Mouse (Mus musculus): Measurements from ENCODE around the gene Fam173b.

Gene Fam173b

GRCm38 (mm10) chr15:31587789-31588188 lies 13.9 kb upstream of the Fam173b start:
- DNase-seq (ENCODE audit: low spot score) = no peak

GRCm38 (mm10) chr15:31588989-31589640 lies 12.5 kb upstream of the Fam173b start:
- DNase-seq (ENCODE audit: low spot score) = no peak

DNA sequence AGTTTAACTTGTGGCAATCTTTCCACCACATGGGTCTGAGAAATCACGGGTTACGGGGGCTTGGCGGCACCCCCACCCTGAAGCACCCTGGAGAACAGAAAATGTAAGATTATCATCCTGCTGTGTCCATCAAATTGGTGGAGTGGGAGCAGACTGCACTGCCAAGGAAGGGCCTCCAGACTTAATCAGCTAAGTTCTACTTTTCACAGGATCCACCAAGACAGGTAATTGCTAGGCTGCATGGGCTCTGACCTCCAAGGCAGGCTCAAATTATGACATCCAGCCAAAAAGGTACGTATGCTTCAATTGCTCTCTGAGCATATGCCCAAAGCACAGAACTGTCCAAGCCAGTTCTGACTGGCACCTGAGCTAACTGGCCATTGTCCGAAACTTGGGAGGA lies 11.5 kb upstream of the Fam173b start:
- no peak for DNase-seq (ENCODE audit: low spot score)

DNA sequence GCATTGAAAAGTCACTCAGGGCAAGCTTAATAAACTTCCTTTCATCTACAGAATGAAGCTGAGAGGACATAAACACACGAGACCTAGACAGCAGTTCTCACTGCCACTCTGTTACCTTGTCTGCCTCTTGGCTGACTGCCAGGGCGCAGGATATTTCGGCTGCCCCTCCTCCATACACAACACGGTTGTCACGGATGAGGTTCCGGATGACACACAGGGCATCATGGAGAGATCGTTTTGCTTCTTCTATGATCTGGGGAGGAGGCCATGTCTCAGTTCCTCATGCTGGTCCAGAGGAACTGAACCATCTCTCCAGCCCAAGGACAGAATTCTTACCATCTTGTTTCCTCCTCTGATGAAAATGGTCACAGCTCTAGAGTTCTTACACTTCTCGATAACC lies 9.1 kb upstream of the Fam173b start:
- DNase-seq (ENCODE audit: low spot score) = no peak

GRCm38 (mm10) chr15:31594260-31594659 lies 7.4 kb upstream of the Fam173b start:
- DNase-seq (ENCODE audit: low spot score) = no peak

DNA sequence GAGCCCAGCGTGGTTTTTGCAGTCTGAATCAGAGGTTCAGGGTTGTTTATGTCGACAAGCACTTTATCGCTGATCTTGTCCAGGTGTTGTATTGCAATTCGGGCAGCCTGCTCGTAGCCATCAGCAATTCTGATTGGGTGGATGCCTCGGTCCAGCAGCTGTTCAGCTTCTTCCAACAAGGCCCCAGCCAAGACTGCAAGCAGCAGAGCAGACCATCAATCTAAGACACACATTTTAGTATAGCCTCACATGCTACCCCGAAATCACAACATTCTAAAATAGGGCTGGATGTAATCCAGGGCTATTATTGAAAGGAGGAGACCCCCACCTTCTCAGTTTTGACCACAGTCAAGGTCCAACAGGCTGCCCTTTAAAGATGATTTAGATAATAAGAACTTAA lies 6.0 kb upstream of the Fam173b start:
- no peak for DNase-seq (ENCODE audit: low spot score)

DNA sequence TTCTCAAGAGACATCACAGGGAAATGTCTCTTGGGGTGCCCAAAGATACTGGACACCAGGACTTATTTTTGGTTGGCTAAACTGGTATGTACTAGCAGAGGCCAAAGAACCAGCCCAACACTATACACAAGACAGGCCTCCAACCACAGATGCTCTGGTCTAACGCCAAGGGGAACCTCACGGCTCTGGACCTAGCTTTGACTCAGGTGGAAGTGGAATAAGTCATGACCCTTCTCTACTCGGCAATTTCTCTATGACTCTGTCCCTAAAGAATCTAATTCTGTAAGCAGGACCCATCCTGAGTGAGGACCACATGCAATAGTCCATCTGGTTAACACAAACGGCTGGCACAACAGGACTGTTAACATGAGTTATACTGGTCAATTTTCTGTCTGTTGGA lies 1.8 kb upstream of the Fam173b start:
- DNase-seq (ENCODE audit: low spot score) = no peak

DNA sequence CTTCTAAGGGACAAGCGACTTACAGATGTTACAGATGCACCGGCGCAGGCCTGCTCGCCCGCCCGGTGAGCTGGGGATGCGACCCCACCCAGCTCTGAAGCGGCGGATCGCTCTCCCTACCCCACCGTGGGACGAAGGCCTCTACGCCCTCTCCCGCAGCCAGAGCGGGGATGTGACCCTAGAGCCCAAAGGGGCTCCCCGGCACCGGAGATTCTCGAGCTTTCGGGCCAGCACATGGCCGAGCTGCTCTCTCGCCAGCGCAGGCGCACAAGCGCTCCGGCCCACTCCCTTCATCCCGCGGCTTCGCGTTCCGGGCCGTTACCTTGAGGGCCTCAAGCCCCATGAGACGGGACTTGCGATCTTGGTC lies 390 bp upstream of the Fam173b start:
- DNase-seq (ENCODE audit: low spot score) = no peak

DNA sequence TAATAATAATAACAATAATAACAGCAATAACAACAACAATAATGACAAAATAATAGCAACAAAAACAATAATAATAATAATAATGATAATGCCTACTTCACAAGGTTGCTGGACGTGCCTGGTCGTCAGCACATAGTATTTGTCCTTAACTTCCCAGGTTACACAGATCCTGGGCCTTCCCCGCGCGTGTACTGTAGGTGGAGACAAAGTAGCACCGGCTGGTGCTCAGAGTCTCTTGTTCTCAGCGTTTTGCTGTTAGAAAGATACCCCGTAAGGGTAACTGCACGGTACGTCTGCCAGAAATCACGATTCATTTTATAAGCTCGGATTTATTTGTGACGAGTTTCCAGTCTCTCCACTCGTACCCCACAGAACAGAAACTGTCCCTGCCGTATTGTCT lies 774 bp downstream of the Fam173b start:
- peak; percentile 76 for DNase-seq (ENCODE audit: low spot score)

- no peak for DNase-seq (ENCODE audit: low spot score)
Measured at GRCm38 (mm10) chr15:31603113-31603512, 1.5 kb downstream of the Fam173b start.

GRCm38 (mm10) chr15:31606821-31607220 lies 5.2 kb downstream of the Fam173b start:
- DNase-seq (ENCODE audit: low spot score) = no peak

GRCm38 (mm10) chr15:31611027-31611426 lies 9.4 kb downstream of the Fam173b start:
- DNase-seq (ENCODE audit: low spot score) = peak; percentile 61

GRCm38 (mm10) chr15:31611976-31612375 lies 10.3 kb downstream of the Fam173b start:
- no peak for DNase-seq (ENCODE audit: low spot score)

GRCm38 (mm10) chr15:31613826-31614453 lies 12.3 kb downstream of the Fam173b start:
- no peak for DNase-seq (ENCODE audit: low spot score)

DNA sequence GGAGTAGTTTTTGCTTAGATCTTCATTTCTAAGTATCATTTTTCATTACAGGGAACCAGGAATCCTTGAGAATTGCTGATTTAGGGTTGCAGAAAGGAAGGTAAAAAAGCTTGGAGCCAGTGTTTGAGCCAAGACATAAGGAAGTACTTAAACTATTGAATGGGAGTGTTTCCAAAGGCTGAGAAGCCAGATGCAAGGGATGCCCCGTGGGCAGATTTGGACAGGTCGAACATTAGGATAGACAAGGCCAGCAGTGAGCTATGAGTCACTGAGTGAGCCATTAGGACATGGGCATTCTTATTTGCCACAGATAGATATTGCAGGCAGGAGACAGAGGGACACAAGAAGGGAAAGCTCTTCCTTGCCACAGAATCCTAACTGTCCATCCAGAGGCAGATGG lies 13.0 kb downstream of the Fam173b start:
- DNase-seq (ENCODE audit: low spot score) = no peak

- no peak for DNase-seq (ENCODE audit: low spot score)
Measured at GRCm38 (mm10) chr15:31617261-31617660, 15.6 kb downstream of the Fam173b start.

GRCm38 (mm10) chr15:31619521-31619920 lies 17.9 kb downstream of the Fam173b start:
- peak; percentile 13 for DNase-seq (ENCODE audit: low spot score)

DNA sequence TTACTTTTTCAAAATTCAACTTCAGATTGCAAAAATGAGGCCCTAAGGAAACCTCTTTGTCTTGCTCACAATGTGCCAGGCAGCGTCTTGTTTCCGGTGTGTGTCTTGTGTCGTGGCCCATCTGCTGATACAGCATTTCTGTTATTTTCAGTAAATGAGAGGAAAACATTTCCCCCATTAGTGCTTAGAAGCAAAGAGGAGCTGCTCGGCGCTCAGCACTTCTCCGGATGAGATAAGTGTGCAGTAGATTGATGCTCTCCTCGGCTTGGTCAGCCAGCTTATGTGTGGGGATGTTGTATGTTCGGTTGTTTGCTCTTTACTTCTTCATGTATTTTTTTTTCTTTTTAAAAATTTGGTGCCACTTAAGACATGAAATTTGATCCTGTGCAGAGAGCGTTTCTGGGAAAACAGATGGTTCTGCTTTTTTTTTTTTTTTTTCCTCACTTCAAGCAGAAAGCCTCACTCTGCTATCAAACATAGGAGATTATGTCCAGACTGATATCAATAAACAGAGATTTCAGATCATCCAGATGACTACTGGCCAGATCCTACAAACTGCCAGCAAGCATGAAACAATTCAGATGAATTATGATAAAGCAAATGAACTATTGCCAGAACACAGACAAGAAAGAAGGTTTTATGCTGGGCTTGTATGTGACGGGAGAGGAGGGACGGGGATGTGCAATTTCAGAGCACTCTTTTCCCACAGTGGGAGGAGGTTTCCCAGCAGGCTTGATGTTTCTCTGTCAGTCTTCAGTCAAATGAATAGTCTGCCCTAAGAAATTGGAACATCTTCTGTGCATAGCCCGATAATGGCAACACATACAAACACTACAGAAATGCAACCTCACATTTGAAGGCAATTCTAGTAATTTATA lies 25.9 kb downstream of the Fam173b start:
- DNase-seq (ENCODE audit: low spot score) = peak; percentile 7

GRCm38 (mm10) chr15:31628180-31628579 lies 26.5 kb downstream of the Fam173b start:
- no peak for DNase-seq (ENCODE audit: low spot score)

GRCm38 (mm10) chr15:31629556-31629955 lies 27.9 kb downstream of the Fam173b start:
- DNase-seq (ENCODE audit: low spot score) = no peak

DNA sequence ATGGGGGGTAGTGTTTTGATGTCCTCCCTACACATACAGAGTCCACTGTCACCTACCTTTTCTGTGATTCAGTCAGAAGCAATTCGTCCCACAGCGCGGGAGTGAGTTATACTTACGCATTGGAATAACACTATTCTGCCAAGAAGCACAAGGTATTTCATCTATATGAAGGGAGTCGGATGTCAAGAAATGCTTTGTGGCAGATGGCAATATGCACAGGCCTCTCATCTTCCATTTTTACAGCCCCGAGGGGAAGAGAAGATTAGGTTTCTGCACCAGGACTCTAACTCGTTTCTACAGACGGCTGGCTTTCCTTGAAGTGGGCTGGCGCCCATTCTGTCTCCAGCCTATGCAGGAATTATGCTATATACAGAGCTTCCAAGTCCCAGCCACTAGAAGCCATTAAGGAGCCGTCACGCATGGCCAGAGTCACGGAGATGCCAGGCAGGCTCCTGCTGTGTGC lies 29.8 kb downstream of the Fam173b start:
- no peak for DNase-seq (ENCODE audit: low spot score)

GRCm38 (mm10) chr15:31632478-31632877 lies 30.8 kb downstream of the Fam173b start:
- no peak for DNase-seq (ENCODE audit: low spot score)

DNA sequence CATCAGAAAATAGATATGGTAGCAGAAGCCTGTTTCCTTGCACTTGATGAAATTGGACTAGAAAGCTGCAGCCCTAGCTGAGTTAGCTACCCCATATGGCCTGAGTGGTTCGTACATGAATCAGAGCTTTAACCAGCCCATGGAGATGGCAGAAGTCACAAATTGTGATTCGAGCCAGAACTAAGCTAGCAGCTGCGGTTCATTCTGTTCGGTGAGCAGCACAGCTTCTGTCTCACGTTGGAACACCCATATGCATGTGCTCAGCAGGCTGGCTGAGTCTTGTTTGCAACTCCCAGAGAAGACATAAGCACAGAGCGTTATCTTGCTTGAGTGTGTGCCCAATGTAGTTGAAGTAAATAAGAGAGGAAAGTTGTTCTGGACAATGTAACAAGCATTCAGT lies 32.9 kb downstream of the Fam173b start:
- DNase-seq (ENCODE audit: low spot score) = no peak

All from retina, embryonic 14.5 days (tissue).